Mouse (Mus musculus) lung, embryonic 16.5 days (tissue): ENCODE data around the gene Fam126a. TPM values are rescaled to one million over a fixed set of nuclear protein-coding genes. Genes with fewer than 3 reads are reported as not detected.
"Not testable (repeated sequence)": the region's sequence is repeated elsewhere in the genome, so short reads cannot be mapped to it uniquely, and the experiment has no call there.

Experiments
- ATAC-seq: fragments of 200-750 bp; cut with Nextera tagmentation; 2 replicates; pipeline ENCODE4 v1.8.0; 2017; ENCODE audit warnings: low read depth, mild to moderate bottlenecking, moderate library complexity
- H3K27ac ChIP-seq: fragments of 300-500 bp; sonication (generic); 2 replicates; pipeline ENCODE4 v1.5.1; 2014; ENCODE audit warnings: mild to moderate bottlenecking, control low read depth, low read length
- H3K27me3 ChIP-seq: fragments of 300-500 bp; sonication (generic); 2 replicates; pipeline ENCODE4 v1.6.1; 2014; ENCODE audit warnings: low read depth, low read length, mixed read lengths; ENCODE audit not compliant: control insufficient read depth, insufficient read depth
- H3K36me3 ChIP-seq: fragments of 300-500 bp; sonication (generic); 2 replicates; pipeline ENCODE4 v1.6.1; 2014; ENCODE audit warnings: low read length; ENCODE audit not compliant: control insufficient read depth, insufficient read depth
- H3K4me1 ChIP-seq: fragments of 300-500 bp; sonication (generic); replicated peaks from 2 replicates; pipeline ENCODE4 v1.6.1; 2014; ENCODE audit warnings: low read length, mixed read lengths; ENCODE audit not compliant: control insufficient read depth, insufficient read depth
- H3K4me2 ChIP-seq: fragments of 300-500 bp; sonication (generic); 2 replicates; pipeline ENCODE4 v1.6.1; 2014; ENCODE audit warnings: low read depth, low read length, control low read depth
- H3K4me3 ChIP-seq: fragments of 300-500 bp; sonication (generic); 2 replicates; pipeline ENCODE4 v1.5.1; 2014; ENCODE audit warnings: mild to moderate bottlenecking, low read length, control low read depth
- H3K9ac ChIP-seq: fragments of 300-500 bp; sonication (generic); 2 replicates; pipeline ENCODE4 v1.6.1; 2014; ENCODE audit warnings: low read length, control low read depth
- H3K9me3 ChIP-seq: fragments of 300-500 bp; sonication (generic); 2 replicates; pipeline ENCODE4 v1.6.1; 2016; ENCODE audit warnings: low read length; ENCODE audit not compliant: control insufficient read depth
- WGBS: fragments of 180-500 bp; shearing (Covaris S2); extraction: QIAGEN DNeasy Blood & Tissue Kit; methylation state at CpG from one replicate; pipeline ENCODE4 v1.1.7; 2014; 5-methylcytosine and 5-hydroxymethylcytosine counted together
- polyA plus RNA-seq: library from polyadenylated mRNA; unstranded; fragments of >200 nt; fragmentation: Nextera tagmentation; extraction: Ambion mirVana; gene quantifications from 2 replicates; pipeline ENCODE4 v1.2.1, GENCODE M21; 2015

Gene Fam126a
- polyA plus RNA-seq, 1 experiment from 2014 or later, result 17.1 TPM

DNA sequence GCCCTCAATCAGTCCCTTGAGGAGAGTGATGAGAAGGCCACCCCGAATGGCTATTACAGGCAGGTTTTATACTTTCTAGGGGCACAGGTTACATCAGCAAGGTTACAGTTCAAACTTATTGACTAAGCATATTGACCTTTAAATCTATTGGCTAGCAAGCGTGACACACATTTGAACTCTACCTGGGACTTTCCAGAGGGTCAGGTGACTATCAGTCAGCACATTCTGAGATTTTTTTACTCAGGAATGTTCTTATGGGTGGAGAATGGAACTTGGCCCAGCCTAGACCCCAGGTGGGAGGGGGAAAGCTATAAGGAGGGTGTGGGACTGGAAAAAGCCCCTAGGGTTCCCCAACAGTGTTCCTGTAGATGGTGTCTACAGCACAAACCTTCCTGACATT lies 159.2 kb downstream of the Fam126a start:
- not testable (repeated sequence) for H3K9me3 ChIP-seq, H3K4me1 ChIP-seq, H3K4me3 ChIP-seq, H3K36me3 ChIP-seq, H3K27ac ChIP-seq, H3K9ac ChIP-seq, H3K27me3 ChIP-seq, ATAC-seq, H3K4me2 ChIP-seq
- WGBS, result 76% methylated on average over 2 of the region's 2 CpGs

GRCm38 (mm10) chr5:23865941-23866340 lies 164.5 kb downstream of the Fam126a start:
- Histone ChIP-seq H3K4me2 (no peak overlapping the region), H3K4me1 (peaks cover 10% of the 10 kb centered on the region), H3K9me3 (no peaks in the 10 kb centered on the region), H3K9ac (no peak overlapping the region), H3K36me3 (no peaks in the 10 kb centered on the region), H3K27ac (no peak overlapping the region), H3K4me3 (no peak overlapping the region), H3K27me3 (no peaks in the 10 kb centered on the region)
- ATAC-seq, result no peak
- WGBS, result 86% methylated on average over 5 of the region's 5 CpGs

Other genes with a start within 250 kb of the Fam126a start
- gene Pus7, start 247.0 kb downstream of the Fam126a start, polyA plus RNA-seq, result 23.0 and 23.6 TPM in 2 replicates
- 30.6 and 37.2 TPM in 2 replicates for gene Rint1, start 243.0 kb downstream of the Fam126a start, polyA plus RNA-seq
- gene Tomm7, start 186.5 kb downstream of the Fam126a start, polyA plus RNA-seq, result 113 TPM in 2 replicates
- gene Klhl7, start 69.9 kb upstream of the Fam126a start, polyA plus RNA-seq, result 46.3 and 47.4 TPM in 2 replicates
- 13.8 and 14.2 TPM in 2 replicates for gene Nupl2, start 134.3 kb upstream of the Fam126a start, polyA plus RNA-seq